In genomic region chr17:86527298-86527697, GRCm38 (mm10) we compare ENCODE assay signal across 1 mouse cellular context.
TF ChIP-seq lines count a peak whose summit lies in the region.

No protein-coding gene starts in this region.

TF ChIP-seq in CH12.LX, 34 proteins besides CTCF, POLR2A, EP300 and RAD21:
- TF ChIP-seq SIN3A (IDR thresholded peaks at IDR 0.05; ENCODE audit: low read length) = no peak; the same call in 1 of the 2 replicates
- peak; percentile 29; the same call in 1 of the 2 replicates for TF ChIP-seq ELF1 (IDR thresholded peaks at IDR 0.05; ENCODE audit: low read depth, low read length)
- TF ChIP-seq ZKSCAN1 (IDR thresholded peaks at IDR 0.05; ENCODE audit: borderline replicate concordance, low read depth, low read length) = no peak
- TF ChIP-seq MEF2A (IDR thresholded peaks at IDR 0.05; ENCODE audit: borderline replicate concordance, low read depth, low read length) = peak; percentile 14; the same call in 1 of the 2 replicates
- peak; percentile 58; the same call in 1 of the 2 replicates for TF ChIP-seq RCOR1 (conservative IDR thresholded peaks at IDR 0.05; ENCODE audit: low read depth, low read length)
- no peak for TF ChIP-seq MAZ (IDR thresholded peaks at IDR 0.05; ENCODE audit: low read depth, low read length)
- TF ChIP-seq MYC (IDR thresholded peaks at IDR 0.05; ENCODE audit: low read depth, low read length) = peak; percentile 48; the same call in 1 of the 2 replicates
- no peak for TF ChIP-seq NRF1 (IDR thresholded peaks at IDR 0.05; ENCODE audit: low read depth, low read length)
- no peak for TF ChIP-seq NELFE (IDR thresholded peaks at IDR 0.05; ENCODE audit: low read depth, low read length)
- peak; percentile 58; the same call in 1 of the 2 replicates for TF ChIP-seq TCF12 (IDR thresholded peaks at IDR 0.05; ENCODE audit: low read depth, low read length)
- TF ChIP-seq MAX (IDR thresholded peaks at IDR 0.05; ENCODE audit: low read length) = peak; percentile 69
- TF ChIP-seq GABPA (IDR thresholded peaks at IDR 0.05; ENCODE audit: insufficient replicate concordance, low read depth, low read length) = no peak
- TF ChIP-seq SMC3 (IDR thresholded peaks at IDR 0.05; ENCODE audit: low read depth, low read length) = no peak
- TF ChIP-seq BHLHE40 (IDR thresholded peaks at IDR 0.05; ENCODE audit: low read depth, low read length) = peak; percentile 93
- no peak for TF ChIP-seq MXI1 (IDR thresholded peaks at IDR 0.05; ENCODE audit: low read depth, low read length)
